Mouse (Mus musculus): ENCODE data around the gene Olfr1347. TPM values are rescaled to one million over a fixed set of nuclear protein-coding genes. Genes with fewer than 3 reads are reported as not detected.

The Olfr1347 gene
- polyA plus RNA-seq, 1 experiment, result not detected

DNA sequence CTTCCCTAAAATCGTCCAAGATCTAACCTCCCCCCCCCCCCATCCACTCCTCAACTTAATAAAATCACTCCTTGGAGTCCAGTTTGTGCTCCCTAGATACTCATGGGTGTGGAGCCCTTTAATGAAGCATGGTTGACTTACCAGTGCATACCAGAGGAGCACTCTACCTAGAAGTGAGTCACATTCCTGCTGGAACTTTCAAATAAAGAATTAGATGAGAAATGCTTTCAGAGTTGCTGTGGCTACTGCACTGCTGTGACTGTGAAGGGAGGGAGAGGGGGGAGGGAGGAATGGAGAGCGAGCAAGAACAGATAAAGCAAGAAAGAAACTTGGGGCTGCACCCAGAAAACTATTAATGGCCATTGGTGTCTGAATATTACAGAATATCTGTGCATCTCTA lies 58.4 kb downstream of the Olfr1347 start:
- TF ChIP-seq CTCF (IDR thresholded peaks at IDR 0.05; ENCODE audit: borderline replicate concordance, extremely low read depth, insufficient read depth, insufficient read length) (no peak), POLR2A (IDR thresholded peaks at IDR 0.05; ENCODE audit: borderline replicate concordance, extremely low read depth, insufficient read depth, insufficient read length, poor library complexity, severe bottlenecking) (no peak)
- no peak for DNase-seq (ENCODE audit: low read depth)

DNA sequence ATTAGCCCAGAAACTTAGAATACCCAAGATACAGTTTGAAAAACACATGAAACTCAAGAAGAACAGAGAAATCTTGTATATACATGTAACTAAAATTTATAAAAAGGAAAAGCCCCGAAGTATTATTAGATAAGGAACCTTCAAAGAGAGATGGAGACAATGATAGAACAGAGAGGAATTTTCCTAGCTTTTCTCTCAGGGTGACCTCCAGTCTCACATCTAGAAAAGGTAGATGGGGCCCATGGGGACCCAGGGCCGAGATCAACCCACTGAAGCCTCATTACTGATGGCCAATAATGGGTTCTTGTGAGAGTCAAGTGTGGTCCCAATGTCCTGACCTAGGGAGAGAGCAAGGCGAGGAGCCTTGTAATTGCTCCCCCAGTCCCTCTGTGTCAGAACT lies 61.2 kb downstream of the Olfr1347 start, which contains the start of gene Olfr1344:
Gene Olfr1344 (plus strand): TSS at position 301 of the 400 bp plus-strand sequence.
- no peak for TF ChIP-seq POLR2A (IDR thresholded peaks at IDR 0.05; ENCODE audit: borderline replicate concordance, extremely low read depth, insufficient read depth, insufficient read length, poor library complexity, severe bottlenecking)
- TF ChIP-seq CTCF (IDR thresholded peaks at IDR 0.05; ENCODE audit: borderline replicate concordance, extremely low read depth, insufficient read depth, insufficient read length), result no peak
- DNase-seq (ENCODE audit: low read depth), result no peak

Other genes with a start within 250 kb of the Olfr1347 start
- 0.11 TPM in 1 of 2 replicates, not detected in the other for gene Epp13, start 247.0 kb downstream of the Olfr1347 start, polyA plus RNA-seq (2012; rRNA removed)
- gene Zfp667, start 213.2 kb downstream of the Olfr1347 start, polyA plus RNA-seq (2012; rRNA removed), result 5.9 and 7.6 TPM in 2 replicates
- 9.5 and 9.9 TPM in 2 replicates for gene Zfp583, start 168.5 kb downstream of the Olfr1347 start, polyA plus RNA-seq (2012; rRNA removed)
- gene Gm3854, start 156.0 kb downstream of the Olfr1347 start, polyA plus RNA-seq (2012; rRNA removed), result 2.5 and 4.2 TPM in 2 replicates
- gene Zfp78, start 136.5 kb downstream of the Olfr1347 start, polyA plus RNA-seq (2012; rRNA removed), result 2.4 and 3.0 TPM in 2 replicates
- 14.5 and 17.9 TPM in 2 replicates for gene Zfp28, start 116.5 kb downstream of the Olfr1347 start, polyA plus RNA-seq (2012; rRNA removed)
- 4.5 and 7.5 TPM in 2 replicates for gene Smim17, start 101.0 kb downstream of the Olfr1347 start, polyA plus RNA-seq (2012; rRNA removed)
- 0.37 and 0.44 TPM in 2 replicates for gene Gm20715, start 89.5 kb downstream of the Olfr1347 start, polyA plus RNA-seq (2012; rRNA removed)
- gene Olfr1344, start 61.1 kb downstream of the Olfr1347 start, polyA plus RNA-seq (2012; rRNA removed), result 0.63 and 0.98 TPM in 2 replicates
- not detected in 2 replicates for gene Olfr1336, start 43.6 kb downstream of the Olfr1347 start, polyA plus RNA-seq (2012; rRNA removed)
- gene Olfr1346, start 32.7 kb downstream of the Olfr1347 start, polyA plus RNA-seq (2012; rRNA removed), result not detected in 2 replicates
- gene Olfr5, start 12.8 kb downstream of the Olfr1347 start, polyA plus RNA-seq (2012; rRNA removed), result not detected in 2 replicates
- not detected in 2 replicates for gene Olfr1348, start 9.0 kb upstream of the Olfr1347 start, polyA plus RNA-seq (2012; rRNA removed)
- 0.04 and 0.07 TPM in 2 replicates for gene Olfr1349, start 23.2 kb upstream of the Olfr1347 start, polyA plus RNA-seq (2012; rRNA removed)
- not detected in 2 replicates for gene Olfr1350, start 65.1 kb upstream of the Olfr1347 start, polyA plus RNA-seq (2012; rRNA removed)
- gene Zim1, start 196.7 kb upstream of the Olfr1347 start, polyA plus RNA-seq (2012; rRNA removed), result 13.2 and 18.1 TPM in 2 replicates
- 58.8 and 88.4 TPM in 2 replicates for gene Peg3, start 230.7 kb upstream of the Olfr1347 start, polyA plus RNA-seq (2012; rRNA removed)
- gene Usp29, start 230.8 kb upstream of the Olfr1347 start, polyA plus RNA-seq (2012; rRNA removed), result 21.1 and 38.4 TPM in 2 replicates